22 mouse cellular contexts compared by ENCODE assay signal in genomic region chr5:43417259-43417658, GRCm38 (mm10).
A peak's percentile ranks its signal among the peaks of the same experiment; 100 is the strongest.
DNase-seq lines count a peak whose midpoint lies in the region; ATAC-seq and TF ChIP-seq lines count a peak whose summit lies in the region.
"Had no signal": no experiment of that assay in that cellular context is flagged by ENCODE, and none has a peak within 500 bp of the region (broad histone marks: within the 10 kb centered on the region; RNA-seq: fewer than 3 reads in every experiment).

No protein-coding gene starts in this region.

- H3K27me3 ChIP-seq in heart, adult 2 months (ENCODE audit: control insufficient read depth, insufficient read depth, low read length): no peaks in the 10 kb centered on the region
- no peaks in the 10 kb centered on the region for H3K27me3 ChIP-seq in lung, embryonic 14.5 days (ENCODE audit: insufficient read depth, low read length)
- H3K27me3 ChIP-seq in lung, embryonic 15.5 days: no peaks in the 10 kb centered on the region
- H3K27me3 ChIP-seq in lung, embryonic 16.5 days (ENCODE audit: control insufficient read depth, insufficient read depth, low read depth, low read length): no peaks in the 10 kb centered on the region
- H3K27me3 ChIP-seq: CH12.LX, Patski had no signal

- no peak for TF ChIP-seq EP300 in heart, adult 2 months (IDR thresholded peaks at IDR 0.05; ENCODE audit: insufficient read depth, low read depth, low read length)

- TF ChIP-seq CTCF in heart, adult 2 months (IDR thresholded peaks at IDR 0.05): no peak
- no peak for TF ChIP-seq CTCF in lung, embryonic 14.5 days (IDR thresholded peaks at IDR 0.05; ENCODE audit: low read depth)
- no peak for TF ChIP-seq CTCF in lung, adult 2 months (IDR thresholded peaks at IDR 0.05; ENCODE audit: insufficient read depth, low read length)

- intact Hi-C loops in heart, adult 2 months (cut with DNase I): no loop called here

- DNase-seq in heart, adult 11 months: peak; percentile 66
- DNase-seq in heart, adult 2 months: no peak
- DNase-seq in lung, embryonic 14.5 days: peak; percentile 75
- DNase-seq in lung, postnatal 25 days (ENCODE audit: low spot score): no peak
- DNase-seq in lung, adult 2 months: no peak
- no peak for DNase-seq in lung, postnatal 36 days
- DNase-seq: adrenal gland, adult 2 months; adrenal gland, adult 8-10 months; adrenal gland, postnatal 10 days; adrenal gland, postnatal 14 days; adrenal gland, postnatal 25 days; adrenal gland, postnatal 36 days; B cell, adult 2 months; cerebellum, adult 11 months; cerebellum, adult 11-12 months had no signal

- no peak overlapping the region for H3K4me3 ChIP-seq in heart, adult 2 months
- H3K4me3 ChIP-seq in lung, embryonic 14.5 days (ENCODE audit: low read depth, low read length): no peak overlapping the region
- H3K4me3 ChIP-seq in lung, embryonic 15.5 days: no peak overlapping the region
- no peak overlapping the region for H3K4me3 ChIP-seq in lung, adult 2 months (replicated peaks; ENCODE audit: extremely low read depth, low read depth, low read length)
- no peak overlapping the region for H3K4me3 ChIP-seq in lung, embryonic 16.5 days (ENCODE audit: low read length)

- H3K27ac ChIP-seq in heart, adult 2 months: no peak overlapping the region
- H3K27ac ChIP-seq in lung, embryonic 14.5 days (ENCODE audit: low read depth): no peak overlapping the region
- peak overlapping the region; percentile 3; the same call in 1 of the 2 replicates for H3K27ac ChIP-seq in lung, embryonic 15.5 days
- H3K27ac ChIP-seq in lung, embryonic 16.5 days (ENCODE audit: low read length): peak overlapping the region; percentile 68; the same call in 1 of the 2 replicates

- 98% methylated on average over 2 of the region's 2 CpGs for WGBS in heart, adult 2 months
- WGBS in lung, embryonic 14.5 days: 65% methylated on average over 2 of the region's 2 CpGs
- WGBS in lung, embryonic 15.5 days: 59% methylated on average over 2 of the region's 2 CpGs
- WGBS in lung, adult 2 months: 83% methylated on average over 2 of the region's 2 CpGs
- 80% methylated on average over 2 of the region's 2 CpGs for WGBS in lung, embryonic 16.5 days

- no peaks in the 10 kb centered on the region for H3K79me2 ChIP-seq in heart, adult 2 months (replicated peaks; ENCODE audit: control insufficient read depth, insufficient read depth, low read length)

- H3K4me1 ChIP-seq in heart, adult 2 months (ENCODE audit: control insufficient read depth, insufficient read depth, low read length): no peaks in the 10 kb centered on the region
- no peaks in the 10 kb centered on the region for H3K4me1 ChIP-seq in lung, embryonic 14.5 days (ENCODE audit: insufficient read depth)
- H3K4me1 ChIP-seq in lung, embryonic 15.5 days: no peaks in the 10 kb centered on the region
- no peaks in the 10 kb centered on the region for H3K4me1 ChIP-seq in lung, adult 2 months (ENCODE audit: control insufficient read depth, insufficient read depth, low read length)
- no peaks in the 10 kb centered on the region for H3K4me1 ChIP-seq in lung, embryonic 16.5 days (replicated peaks; ENCODE audit: control insufficient read depth, insufficient read depth, low read length)

- TF ChIP-seq POLR2A in heart, adult 2 months (IDR thresholded peaks at IDR 0.05; ENCODE audit: insufficient read depth, low read depth, low read length): no peak
- TF ChIP-seq POLR2A in lung, adult 2 months (IDR thresholded peaks at IDR 0.05; ENCODE audit: borderline replicate concordance, extremely low read depth, low read depth, low read length): no peak

- H3K4me2 ChIP-seq in lung, embryonic 14.5 days: no peak overlapping the region
- H3K4me2 ChIP-seq in lung, embryonic 15.5 days: no peak overlapping the region
- H3K4me2 ChIP-seq in lung, embryonic 16.5 days (ENCODE audit: low read depth, low read length): no peak overlapping the region

- no peaks in the 10 kb centered on the region for H3K36me3 ChIP-seq in heart, adult 2 months (ENCODE audit: control insufficient read depth, insufficient read depth, low read length)
- H3K36me3 ChIP-seq in lung, embryonic 14.5 days (ENCODE audit: insufficient read depth): no peaks in the 10 kb centered on the region
- no peaks in the 10 kb centered on the region for H3K36me3 ChIP-seq in lung, embryonic 15.5 days
- no peaks in the 10 kb centered on the region for H3K36me3 ChIP-seq in lung, embryonic 16.5 days (ENCODE audit: control insufficient read depth, insufficient read depth, low read length)
- H3K36me3 ChIP-seq: G1E had no signal

- peak; percentile 83 for ATAC-seq in lung, embryonic 14.5 days (ENCODE audit: insufficient read depth)
- ATAC-seq in lung, embryonic 15.5 days (ENCODE audit: borderline replicate concordance, extremely low read depth, low FRiP score, low TSS enrichment): peak; percentile 92
- ATAC-seq in lung, embryonic 16.5 days (ENCODE audit: low read depth): peak; percentile 94
- ATAC-seq: activated CD4-positive, CD25-positive, alpha-beta regulatory T cell, adult 4 months; CD4-positive, CD25-positive, alpha-beta regulatory T cell, adult 4 months; Patski had no signal

- H3K9me3 ChIP-seq in lung, embryonic 14.5 days (ENCODE audit: low read depth, low read length): no peaks in the 10 kb centered on the region
- no peaks in the 10 kb centered on the region for H3K9me3 ChIP-seq in lung, embryonic 15.5 days
- no peaks in the 10 kb centered on the region for H3K9me3 ChIP-seq in lung, embryonic 16.5 days (ENCODE audit: control insufficient read depth, low read length)
- H3K9me3 ChIP-seq: G1E had no signal

- H3K9ac ChIP-seq in heart, adult 2 months (ENCODE audit: low read depth, low read length): no peak overlapping the region
- H3K9ac ChIP-seq in lung, embryonic 14.5 days: no peak overlapping the region
- H3K9ac ChIP-seq in lung, embryonic 15.5 days: no peak overlapping the region
- no peak overlapping the region for H3K9ac ChIP-seq in lung, embryonic 16.5 days (ENCODE audit: low read length)

Comparison
In these comparisons a context has a peak if more than half of its experiments do, and no peak if none do; other contexts are left out.
1. DNase-seq: peak in heart, adult 11 months (single experiment) and lung, embryonic 14.5 days (single experiment); none in heart, adult 2 months (0 of 2), lung, postnatal 25 days (single experiment), lung, adult 2 months (single experiment) and lung, postnatal 36 days (single experiment).
2. H3K27ac ChIP-seq: peak in lung, embryonic 15.5 days (single experiment) and lung, embryonic 16.5 days (single experiment); none in heart, adult 2 months (single experiment) and lung, embryonic 14.5 days (single experiment).
3. Peak in every context shown above with its lines, with median percentiles within 50 percentile points of each other: ATAC-seq.